Mouse (Mus musculus) ES-E14 (cell line): ENCODE data around the gene Crxos.

Experiments
- CHD2 ChIP-seq: IDR thresholded peaks from 2 replicates; pipeline ENCODE4 v1.6.1; 2014; ENCODE audit warnings: mild to moderate bottlenecking, low read depth, low read length, inconsistent platforms
- HCFC1 ChIP-seq: IDR thresholded peaks from 2 replicates; pipeline ENCODE4 v1.6.1; 2012; ENCODE audit warnings: low read length, inconsistent platforms, borderline replicate concordance; ENCODE audit not compliant: insufficient read depth
- MAFK ChIP-seq: IDR thresholded peaks from 2 replicates; pipeline ENCODE4 v1.6.1; 2014; ENCODE audit warnings: mild to moderate bottlenecking, low read depth, low read length, inconsistent platforms; ENCODE audit not compliant: insufficient read depth
- ZC3H11A ChIP-seq: IDR thresholded peaks from 2 replicates; pipeline ENCODE4 v1.6.1; 2012; ENCODE audit warnings: low read depth, mild to moderate bottlenecking, inconsistent platforms, low read length, borderline replicate concordance
- ZNF384 ChIP-seq: IDR thresholded peaks from 2 replicates; pipeline ENCODE4 v1.6.1; 2012; ENCODE audit warnings: low read depth, low read length, inconsistent platforms

DNA sequence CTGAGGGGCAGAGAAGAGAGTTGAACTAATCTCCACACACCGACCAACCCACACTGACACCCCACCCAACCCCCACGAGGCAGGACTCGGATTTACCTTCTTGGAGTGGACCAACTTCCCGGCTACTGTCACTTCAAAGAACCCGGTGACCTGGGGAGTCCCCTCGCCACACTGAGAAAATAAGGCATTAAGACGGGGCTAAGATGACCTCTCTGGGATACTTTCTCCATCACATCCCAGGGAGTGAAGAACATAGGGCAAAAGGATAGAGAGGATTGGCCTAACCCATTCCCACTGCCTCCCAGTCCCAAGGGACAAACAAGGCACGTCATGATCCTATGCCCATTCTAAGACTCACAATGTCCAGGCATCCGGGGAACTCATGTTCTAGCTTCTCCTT is 37.5 kb downstream of the Crxos start:
- TF ChIP-seq HCFC1 (no peak), ZC3H11A (no peak), ZNF384 (no peak), MAFK (no peak), CHD2 (no peak)
